Mouse (Mus musculus) kidney, embryonic 14.5 days (tissue): Measurements from ENCODE around the gene Gm28230. TPM values are rescaled to one million over a fixed set of nuclear protein-coding genes. Genes with fewer than 3 reads are reported as not detected.

Source experiments
- ATAC-seq: fragments of 200-750 bp; cut with Nextera tagmentation; 2 replicates; pipeline ENCODE4 v1.8.0; 2017; ENCODE audit warnings: moderate number of reproducible peaks, mild to moderate bottlenecking, moderate TSS enrichment, moderate library complexity; ENCODE audit not compliant: low FRiP score, low TSS enrichment
- H3K27ac ChIP-seq: fragments of 300-500 bp; sonication (generic); 2 replicates; pipeline ENCODE4 v1.5.1; 2014; ENCODE audit warnings: low read depth, mild to moderate bottlenecking, low read length, moderate library complexity, mixed read lengths
- H3K27me3 ChIP-seq: fragments of 300-500 bp; sonication (generic); 2 replicates; pipeline ENCODE4 v1.6.1; 2014; ENCODE audit warnings: mild to moderate bottlenecking, low read length; ENCODE audit not compliant: control insufficient read depth, insufficient read depth
- H3K36me3 ChIP-seq: fragments of 300-500 bp; sonication (generic); 2 replicates; pipeline ENCODE4 v1.6.1; 2014; ENCODE audit warnings: low read length, mixed read lengths; ENCODE audit not compliant: control insufficient read depth, insufficient read depth
- H3K4me1 ChIP-seq: fragments of 300-500 bp; sonication (generic); 2 replicates; pipeline ENCODE4 v1.6.1; 2014; ENCODE audit warnings: low read length, mixed read lengths; ENCODE audit not compliant: control insufficient read depth, insufficient read depth
- H3K4me2 ChIP-seq: fragments of 300-500 bp; sonication (generic); replicated peaks from 2 replicates; pipeline ENCODE4 v1.6.1; 2014; ENCODE audit warnings: low read depth, mild to moderate bottlenecking, low read length
- H3K4me3 ChIP-seq: fragments of 300-500 bp; sonication (generic); 2 replicates; pipeline ENCODE4 v1.5.1; 2014; ENCODE audit warnings: mild to moderate bottlenecking, low read length
- H3K9ac ChIP-seq: fragments of 300-500 bp; sonication (generic); 2 replicates; pipeline ENCODE4 v1.6.1; 2014; ENCODE audit warnings: low read depth, mild to moderate bottlenecking, low read length, moderate library complexity
- H3K9me3 ChIP-seq: fragments of 300-500 bp; sonication (generic); 2 replicates; pipeline ENCODE4 v1.6.1; 2016; ENCODE audit warnings: low read length; ENCODE audit not compliant: control insufficient read depth
- WGBS: fragments of 180-500 bp; shearing (Covaris S2); extraction: QIAGEN DNeasy Blood & Tissue Kit; methylation state at CpG from one replicate; pipeline ENCODE4 v1.1.7; 2014; 5-methylcytosine and 5-hydroxymethylcytosine counted together
- polyA plus RNA-seq: library from polyadenylated mRNA; unstranded; fragments of >200 nt; fragmentation: Nextera tagmentation; extraction: Ambion mirVana; gene quantifications from 2 replicates; pipeline ENCODE4 v1.2.1, GENCODE M21; 2014

Gm28230 gene
- polyA plus RNA-seq, 1 experiment from 2014 or later = 2.3 TPM

DNA sequence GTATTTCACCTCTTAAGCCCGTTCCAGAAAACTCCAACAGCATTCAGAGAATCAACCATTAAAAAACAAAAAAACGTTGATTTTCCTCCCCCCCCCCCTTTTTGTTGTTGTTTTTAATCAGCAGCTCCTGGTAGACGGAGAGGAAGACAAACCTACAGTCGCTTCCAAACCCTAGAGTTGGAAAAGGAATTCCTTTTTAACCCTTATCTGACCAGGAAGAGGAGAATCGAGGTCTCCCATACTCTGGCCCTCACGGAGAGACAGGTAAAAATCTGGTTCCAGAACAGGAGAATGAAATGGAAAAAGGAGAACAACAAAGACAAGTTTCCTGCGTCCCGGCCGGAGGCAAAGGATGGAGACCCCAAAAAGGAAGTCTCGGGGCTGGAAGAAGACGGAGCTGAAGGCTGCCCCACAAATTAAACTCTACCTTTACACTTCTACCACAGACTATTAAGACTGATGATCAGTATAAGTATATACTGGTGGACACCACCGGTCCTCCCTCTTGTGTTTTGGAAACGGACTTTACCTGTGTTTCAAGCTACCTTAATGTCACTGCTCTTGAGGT, 20.1 kb upstream of the Gm28230 start:
- Histone ChIP-seq H3K4me1 (peaks cover 38% of the 10 kb centered on the region), H3K4me2 (peak overlapping the region; percentile 56), H3K27ac (peak overlapping the region; percentile 100), H3K9ac (peak overlapping the region; percentile 100), H3K36me3 (no peaks in the 10 kb centered on the region), H3K4me3 (peak overlapping the region; percentile 79), H3K27me3 (no peaks in the 10 kb centered on the region), H3K9me3 (no peaks in the 10 kb centered on the region)
- WGBS = under 1% methylated on average over 13 of the region's 13 CpGs
- no peak for ATAC-seq

DNA sequence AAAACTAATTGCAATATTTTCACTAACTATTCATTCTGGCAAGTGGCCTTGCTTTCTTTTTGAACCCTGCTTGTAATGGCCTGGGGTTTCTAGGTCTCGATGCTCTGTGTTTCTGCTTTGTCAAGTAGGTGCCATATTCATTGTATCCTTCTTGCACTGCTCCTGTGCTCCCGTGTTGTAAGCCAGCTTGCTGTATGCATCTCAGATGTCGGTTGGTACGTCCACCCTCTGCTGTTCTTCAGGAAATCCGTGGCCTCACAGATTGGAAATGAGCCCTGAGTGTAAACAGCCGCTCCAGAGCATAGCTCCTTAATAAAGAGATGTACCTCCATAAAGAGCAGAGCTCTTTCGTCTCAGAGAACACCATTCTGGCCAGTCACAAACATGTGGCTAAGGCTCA, 18.9 kb upstream of the Gm28230 start:
- H3K9me3 ChIP-seq = no peaks in the 10 kb centered on the region
- H3K4me1 ChIP-seq = peaks cover 38% of the 10 kb centered on the region
- WGBS = 12% methylated on average over 7 of the region's 7 CpGs
- H3K36me3 ChIP-seq = no peaks in the 10 kb centered on the region
- H3K9ac ChIP-seq = peak overlapping the region; percentile 68
- no peak for ATAC-seq
- H3K27me3 ChIP-seq = no peaks in the 10 kb centered on the region
- H3K4me3 ChIP-seq = peak overlapping the region; percentile 79
- H3K4me2 ChIP-seq = peak overlapping the region; percentile 56
- H3K27ac ChIP-seq = peak overlapping the region; percentile 73

DNA sequence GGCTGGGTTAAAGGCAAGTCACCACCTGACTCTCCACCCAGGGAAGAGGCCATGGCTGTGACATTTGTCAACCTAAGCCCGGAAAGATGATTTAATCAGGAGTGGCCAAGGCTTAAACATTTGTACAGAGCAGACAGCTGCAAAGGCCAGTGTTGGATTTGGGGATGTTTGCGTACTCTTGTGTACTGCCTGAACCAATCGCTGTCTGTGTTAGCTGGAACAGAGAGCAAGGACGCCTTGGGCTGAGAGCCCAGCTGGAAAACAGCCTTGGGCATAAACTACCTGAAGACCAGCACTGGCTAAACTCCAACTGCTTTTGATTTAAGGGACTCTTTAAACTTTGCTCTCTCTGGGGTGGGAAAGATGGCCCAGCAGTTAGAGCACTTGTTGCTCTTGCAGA, 17.9 kb upstream of the Gm28230 start:
- peak overlapping the region; percentile 73; the same call in 1 of the 2 replicates for H3K27ac ChIP-seq
- H3K9ac ChIP-seq = peak overlapping the region; percentile 46; the same call in 1 of the 2 replicates
- H3K36me3 ChIP-seq = no peaks in the 10 kb centered on the region
- WGBS = 24% methylated on average over 4 of the region's 4 CpGs
- peak overlapping the region; percentile 79 for H3K4me3 ChIP-seq
- no peaks in the 10 kb centered on the region for H3K27me3 ChIP-seq
- peak overlapping the region; percentile 56 for H3K4me2 ChIP-seq
- no peaks in the 10 kb centered on the region for H3K9me3 ChIP-seq
- no peak for ATAC-seq
- peaks cover 38% of the 10 kb centered on the region for H3K4me1 ChIP-seq

DNA sequence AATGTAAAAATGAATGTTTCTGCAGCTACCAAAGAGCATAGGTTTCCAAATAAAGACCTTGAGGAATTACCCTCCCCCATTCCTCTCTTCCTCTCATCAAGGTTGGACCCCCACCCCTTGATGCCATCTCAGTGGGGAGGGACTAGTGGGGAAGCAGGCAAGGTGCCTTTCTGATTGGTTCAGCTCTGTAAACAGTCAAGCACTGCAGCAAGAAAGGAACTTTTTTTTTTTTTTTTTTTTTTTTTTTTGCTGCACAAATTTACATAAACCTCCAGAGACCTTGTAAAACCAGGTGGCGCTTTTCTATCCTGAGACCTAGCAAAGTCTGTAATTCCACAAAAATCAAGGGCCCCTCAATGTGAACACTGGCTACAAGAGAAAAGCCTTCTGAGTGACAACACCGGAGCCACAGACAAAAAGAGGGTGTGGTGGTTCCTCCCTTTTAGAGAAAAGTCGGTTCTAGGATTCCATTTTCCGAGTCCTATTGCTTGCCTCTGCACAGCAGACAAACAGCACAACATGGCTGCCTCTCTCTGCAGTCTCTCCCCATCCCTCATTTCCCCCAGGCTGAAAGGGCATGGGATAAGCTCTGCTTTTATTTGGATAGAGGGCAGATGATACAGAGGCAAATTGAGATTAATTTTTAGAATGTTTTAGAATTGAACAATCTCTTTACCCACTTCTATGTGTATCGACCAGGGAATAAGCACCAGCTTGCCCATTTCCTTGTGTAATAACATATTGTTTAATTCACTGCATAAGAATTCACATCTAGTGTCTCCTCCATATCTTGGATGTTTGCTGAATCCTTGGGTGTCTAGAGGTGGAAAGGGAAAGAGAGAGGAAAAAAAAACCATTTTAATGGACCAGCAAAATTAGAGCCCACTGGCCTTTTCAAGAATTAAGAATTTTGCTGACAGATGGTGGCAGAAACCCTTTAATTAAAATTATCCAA, 16.8 kb upstream of the Gm28230 start:
- ATAC-seq = no peak
- Histone ChIP-seq H3K9ac (peak overlapping the region; percentile 93; the same call in 1 of the 2 replicates), H3K4me1 (peaks cover 32% of the 10 kb centered on the region), H3K4me3 (peak overlapping the region; percentile 5; the same call in 1 of the 2 replicates), H3K4me2 (peak overlapping the region; percentile 69), H3K36me3 (no peaks in the 10 kb centered on the region), H3K9me3 (no peaks in the 10 kb centered on the region), H3K27me3 (no peaks in the 10 kb centered on the region), H3K27ac (peak overlapping the region; percentile 55)
- WGBS = 13% methylated on average over 5 of the region's 5 CpGs

DNA sequence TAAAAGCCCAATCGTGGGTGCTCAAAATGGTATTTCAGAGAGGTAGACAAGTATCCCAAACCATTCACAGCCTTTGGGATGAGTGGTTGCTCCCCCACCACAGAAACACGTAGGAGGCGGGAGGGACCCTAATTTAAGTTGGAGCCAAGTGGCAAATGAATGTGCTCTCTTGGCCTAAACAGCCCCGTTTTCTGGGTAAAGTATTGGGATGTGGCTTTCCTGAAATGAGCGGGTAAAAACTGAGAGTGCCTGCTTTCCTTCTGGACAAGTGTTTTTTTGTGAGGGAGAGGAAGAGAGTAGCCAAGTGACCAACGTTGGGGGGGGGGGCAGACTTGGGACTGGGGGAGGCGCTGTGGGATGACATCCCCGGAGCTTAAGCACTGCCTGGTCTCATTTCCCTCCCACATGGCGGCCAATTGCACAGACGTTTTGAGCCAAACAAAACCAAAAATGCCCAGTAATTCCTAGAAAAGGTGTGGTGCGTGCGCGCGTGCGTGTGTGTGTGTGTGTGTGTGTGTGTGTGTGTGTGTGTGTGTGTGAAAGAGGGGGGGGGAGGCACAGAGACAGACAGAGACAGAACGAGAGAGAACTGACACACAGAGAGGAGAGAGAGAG, 15.5 kb upstream of the Gm28230 start:
- peaks cover 35% of the 10 kb centered on the region for H3K4me1 ChIP-seq
- H3K9me3 ChIP-seq = no peaks in the 10 kb centered on the region
- H3K27ac ChIP-seq = peak overlapping the region; percentile 98
- no peaks in the 10 kb centered on the region for H3K27me3 ChIP-seq
- H3K4me3 ChIP-seq = peak overlapping the region; percentile 66
- peak overlapping the region; percentile 69 for H3K4me2 ChIP-seq
- H3K9ac ChIP-seq = peak overlapping the region; percentile 93
- ATAC-seq = no peak
- WGBS = under 1% methylated on average over 16 of the region's 16 CpGs
- no peaks in the 10 kb centered on the region for H3K36me3 ChIP-seq

- Histone ChIP-seq H3K4me3 (peak within 1 kb of the TSS; percentile 66), H3K4me1 (peaks cover 41% of the 10 kb centered on the region), H3K27me3 (no peaks in the 10 kb centered on the region), H3K4me2 (peak within 1 kb of the TSS; percentile 69), H3K27ac (peak within 1 kb of the TSS; percentile 98), H3K9ac (peak within 1 kb of the TSS; percentile 93), H3K9me3 (no peaks in the 10 kb centered on the region), H3K36me3 (no peaks in the 10 kb centered on the region)
- peak; percentile 40 for ATAC-seq
- WGBS = under 1% methylated on average over 65 of the region's 65 CpGs
Observed at GRCm38 (mm10) chr2:74711721-74712621, 14.6 kb upstream of the Gm28230 start, which contains the start of the genes Hoxd3 and Hoxd4. Hoxd3 (plus strand) TSS chr2:74711927. Hoxd4 (plus strand) TSS chr2:74711929.

DNA sequence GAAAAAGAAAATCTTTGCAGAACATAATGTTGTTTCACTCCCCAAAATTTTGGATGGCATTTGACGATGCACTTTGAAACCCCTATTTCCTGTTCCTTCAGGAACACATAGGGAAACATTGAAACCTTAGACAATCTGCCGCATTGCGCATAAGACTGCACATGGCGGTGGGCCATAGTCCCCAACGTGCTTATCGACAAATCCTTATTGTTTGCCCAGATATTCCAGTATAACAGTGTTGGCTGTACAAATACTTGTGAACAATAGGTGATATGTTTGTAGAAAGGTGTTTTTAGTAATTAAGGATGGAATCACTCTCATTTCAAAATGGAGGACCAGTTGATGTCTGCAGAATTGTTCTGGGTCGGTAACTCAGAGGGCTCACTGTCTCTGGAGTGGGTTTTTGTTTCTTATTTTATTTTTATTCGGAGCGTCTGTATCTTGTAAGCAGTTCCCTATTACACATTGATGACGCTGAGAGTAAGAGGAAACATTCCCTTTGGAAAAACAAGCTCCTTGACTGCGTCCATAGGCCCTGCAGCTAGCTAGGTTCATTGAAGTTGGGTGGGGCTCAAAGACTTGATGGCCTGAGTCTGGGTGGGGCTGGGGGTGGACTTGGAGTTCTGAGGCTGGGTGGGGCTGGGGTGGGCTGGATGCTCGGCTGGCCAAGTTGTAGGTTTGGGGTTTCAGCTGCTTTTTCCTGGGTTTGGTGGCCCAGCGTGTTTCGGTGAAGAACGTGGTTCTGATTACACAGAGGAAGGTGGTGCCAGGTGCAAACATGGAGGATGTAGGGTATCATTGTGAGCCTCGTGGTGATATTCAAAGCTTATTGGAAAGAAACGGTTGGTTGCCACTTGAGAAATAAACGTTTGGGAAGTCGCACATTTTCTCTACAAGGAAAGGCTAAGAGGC, 13.0 kb upstream of the Gm28230 start:
- H3K4me2 ChIP-seq = peak overlapping the region; percentile 69
- H3K4me1 ChIP-seq = peaks cover 37% of the 10 kb centered on the region
- H3K27me3 ChIP-seq = no peaks in the 10 kb centered on the region
- peak overlapping the region; percentile 66 for H3K4me3 ChIP-seq
- peak overlapping the region; percentile 93 for H3K9ac ChIP-seq
- no peaks in the 10 kb centered on the region for H3K9me3 ChIP-seq
- WGBS = 3% methylated on average over 19 of the region's 19 CpGs
- H3K36me3 ChIP-seq = no peaks in the 10 kb centered on the region
- no peak for ATAC-seq
- peak overlapping the region; percentile 89 for H3K27ac ChIP-seq
